Mouse (Mus musculus): ENCODE data around the gene Rgs16.

- TF ChIP-seq HCFC1 (IDR thresholded peaks at IDR 0.05; ENCODE audit: low read depth, low read length) (no peak), MAX (IDR thresholded peaks at IDR 0.05; ENCODE audit: low read length) (no peak)
These were observed 50.6 kb downstream of the Rgs16 start for GRCm38 (mm10) chr1:153790708-153791107.
